Mouse (Mus musculus) 3134 (cell line): ENCODE results near the gene Card14.
"Not testable (repeated sequence)": the region's sequence is repeated elsewhere in the genome, so short reads cannot be mapped to it uniquely, and the experiment has no call there.

ENCODE experiments used
- DNase-seq: peaks from one replicate; pipeline ENCODE4 v3.0.0-alpha.2; 2011; ENCODE audit warnings: low spot score; ENCODE audit not compliant: insufficient read length; ENCODE audit errors: extremely low read depth

Card14 gene

DNA sequence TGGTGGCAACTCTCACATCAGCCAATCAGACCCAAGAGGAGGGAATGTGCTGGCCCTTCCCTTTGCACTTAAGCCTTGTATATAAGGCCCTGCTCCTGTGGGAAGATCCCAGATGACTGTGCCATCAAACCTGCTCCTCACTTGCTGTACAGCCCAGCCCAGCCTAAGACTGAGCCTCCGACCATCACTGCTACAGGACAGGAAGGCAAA is at the start of gene Card14:
TSS of gene Card14 (plus strand) at position 111 of the 210 bp plus-strand sequence.
- DNase-seq = no peak

DNA sequence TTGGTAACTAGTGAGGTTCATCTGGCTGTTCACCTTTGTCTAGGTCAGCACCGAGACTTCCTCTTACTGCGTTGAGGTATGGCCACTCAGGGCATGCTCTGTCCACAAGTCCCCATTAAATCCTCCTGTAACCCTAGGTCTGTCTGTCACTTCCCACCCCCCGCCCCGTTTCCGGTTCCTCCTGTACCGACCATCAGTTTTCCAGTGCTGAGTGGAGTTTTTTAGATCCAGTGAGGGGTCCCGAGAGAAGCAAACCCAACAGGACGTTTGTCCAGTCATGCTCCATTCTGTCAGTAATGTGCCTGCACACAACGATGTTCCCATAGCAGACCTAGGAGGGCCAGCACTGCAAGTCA is 49.4 kb upstream of the Card14 start:
- no peak for DNase-seq

DNA sequence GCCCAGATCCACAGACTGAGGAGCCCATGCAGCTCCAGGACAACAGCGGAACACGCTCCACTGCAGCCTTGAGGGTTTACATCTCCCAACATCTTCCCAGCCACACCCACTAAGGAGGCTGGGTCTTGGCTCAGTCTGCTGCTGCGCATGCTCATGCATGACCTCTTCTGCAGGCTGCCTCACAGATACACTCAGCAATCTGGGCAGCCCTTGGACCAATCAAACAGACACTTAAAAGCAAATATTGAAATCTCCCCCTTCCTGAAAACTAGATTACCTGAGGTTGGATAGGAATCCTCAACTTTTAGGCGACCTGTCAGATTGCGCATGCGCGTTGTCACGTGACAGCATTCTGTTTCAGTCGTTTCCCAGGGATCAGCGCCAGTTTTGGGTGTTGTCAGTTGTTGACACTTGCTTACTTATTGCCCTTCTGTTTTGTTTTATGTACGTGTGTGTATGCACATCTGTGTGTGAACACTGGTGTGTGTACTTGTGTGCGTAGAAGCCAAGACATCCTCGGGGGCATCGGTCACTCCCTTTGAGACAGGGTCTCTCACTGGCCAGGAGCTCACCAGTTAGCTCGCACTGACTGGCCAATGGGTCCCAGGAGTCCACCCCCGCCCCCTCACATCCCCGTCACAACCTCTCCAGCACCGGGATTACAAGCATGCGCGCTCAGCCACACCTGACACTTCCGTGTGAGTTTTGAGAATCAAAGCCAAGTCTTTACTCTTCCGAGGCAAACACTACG is 48.8 kb upstream of the Card14 start:
- DNase-seq = no peak

DNA sequence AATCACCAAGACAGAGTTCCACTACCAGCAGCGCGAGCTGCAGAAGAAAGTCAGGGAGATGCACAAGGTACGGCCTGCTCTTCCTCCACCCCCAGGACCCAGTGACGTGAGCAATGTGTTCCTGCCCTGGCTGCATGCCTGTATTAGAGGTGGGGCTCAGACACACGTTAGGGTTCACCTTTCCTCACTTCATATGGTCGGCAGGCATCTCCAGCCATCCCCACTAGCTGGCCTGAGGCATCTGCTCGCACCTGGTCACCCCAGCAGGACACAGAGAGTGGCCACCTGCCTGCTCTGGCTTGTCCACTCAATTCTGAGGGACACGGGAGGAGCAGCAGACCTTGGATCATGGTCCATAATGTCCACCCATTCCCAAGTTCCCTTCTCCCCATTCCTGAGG is 47.6 kb upstream of the Card14 start:
- DNase-seq = no peak

DNA sequence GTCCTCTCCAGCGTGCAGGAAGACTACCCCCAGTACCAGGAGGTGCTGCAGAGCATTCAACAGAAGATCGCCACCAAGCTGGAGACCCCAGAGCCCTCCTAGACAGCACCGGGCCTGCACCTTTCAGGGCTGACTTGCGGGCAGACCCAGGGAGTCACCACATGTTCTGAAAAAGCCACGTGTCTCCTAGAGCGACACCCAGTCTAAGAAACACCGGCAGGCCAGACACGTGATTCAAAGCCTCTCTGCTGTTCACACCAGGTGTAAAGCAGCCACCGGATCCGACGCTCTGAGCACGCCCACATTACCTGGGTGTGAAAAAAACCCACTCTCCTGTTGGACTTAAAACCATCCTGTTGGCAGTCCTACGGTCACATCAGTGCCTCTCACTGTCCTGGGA is 43.2 kb upstream of the Card14 start:
- DNase-seq = no peak

DNA sequence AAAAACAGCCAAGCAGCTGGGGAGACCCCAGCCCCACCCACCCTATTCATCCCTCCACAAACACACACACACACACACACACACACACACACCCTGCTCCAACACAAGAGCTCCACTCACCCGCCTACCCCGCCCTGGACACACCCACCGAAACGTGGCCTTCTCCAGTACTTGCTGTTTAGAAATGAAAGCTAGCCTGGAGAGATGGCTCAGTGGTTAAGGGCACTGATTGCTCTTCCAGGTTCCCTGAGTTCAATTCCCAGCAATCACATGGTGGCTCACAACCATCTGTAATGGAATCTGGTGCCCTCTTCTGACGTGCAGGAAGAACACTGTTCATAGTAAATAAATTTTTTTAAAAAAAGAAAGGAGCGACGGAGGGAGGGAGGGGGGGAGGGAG is 41.8 kb upstream of the Card14 start:
- no peak for DNase-seq

DNA sequence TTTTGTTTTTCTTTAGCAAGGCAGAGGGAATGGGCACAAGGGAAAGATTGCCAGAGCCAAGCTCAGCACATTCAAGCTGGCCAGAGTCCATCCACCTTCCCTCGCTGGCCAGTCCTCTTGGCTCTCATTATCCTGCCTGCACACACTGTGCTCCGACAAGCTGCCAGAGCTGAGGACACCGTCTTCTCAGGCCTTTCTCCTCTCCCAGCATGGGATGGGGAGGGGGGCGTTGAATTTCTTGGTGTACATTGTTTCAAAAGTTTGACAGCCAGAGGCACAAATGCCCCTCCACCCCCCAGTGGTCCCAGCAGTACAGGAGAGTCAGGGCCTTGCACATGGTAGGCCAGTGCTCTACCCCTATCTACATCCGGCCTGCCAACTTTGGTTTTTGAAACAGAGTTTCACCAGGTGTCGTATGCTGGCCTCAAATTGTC is 40.3 kb upstream of the Card14 start:
- no peak for DNase-seq

DNA sequence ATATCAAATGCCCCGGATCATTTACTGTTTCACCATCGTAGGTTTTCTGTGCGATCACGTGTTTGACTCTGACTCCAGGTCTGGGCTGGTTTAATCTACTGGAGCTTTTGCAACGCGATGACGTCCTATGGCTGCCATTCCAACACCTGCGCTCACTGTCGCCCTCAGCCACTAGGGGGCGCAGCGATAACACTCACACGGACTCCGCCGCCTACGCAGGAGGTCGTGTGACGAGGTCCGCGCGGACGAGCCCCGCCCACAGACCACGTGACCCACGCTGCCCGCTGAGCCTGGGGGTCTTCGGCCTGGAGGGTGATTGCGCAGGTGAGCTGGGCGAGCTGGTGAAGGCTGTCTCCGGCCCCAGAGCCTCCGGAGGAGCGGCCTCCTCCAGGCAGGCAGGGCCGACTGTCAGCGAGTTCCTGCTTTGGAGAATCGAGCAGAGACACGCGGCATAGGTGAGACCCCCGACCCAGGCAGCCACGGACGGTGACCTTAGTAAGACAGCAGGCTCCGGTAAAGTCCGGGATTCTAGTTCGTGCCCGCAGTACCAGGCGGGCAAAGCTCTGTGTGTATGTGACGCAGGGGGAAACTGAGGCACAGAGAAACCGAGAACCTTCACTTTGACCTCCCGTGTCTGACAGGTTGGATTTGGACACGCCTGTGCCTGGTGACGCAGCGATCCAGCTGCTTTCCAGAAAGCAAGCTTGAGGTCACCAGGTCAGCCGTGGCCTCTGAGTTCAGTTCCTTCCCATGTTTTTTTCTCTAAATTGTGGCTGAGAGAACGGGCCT is 39.6 kb upstream of the Card14 start, which contains the start of gene Gaa:
TSS of gene Gaa (plus strand) at position 120 of the 789 bp plus-strand sequence.
- peak; percentile 88 for DNase-seq

DNA sequence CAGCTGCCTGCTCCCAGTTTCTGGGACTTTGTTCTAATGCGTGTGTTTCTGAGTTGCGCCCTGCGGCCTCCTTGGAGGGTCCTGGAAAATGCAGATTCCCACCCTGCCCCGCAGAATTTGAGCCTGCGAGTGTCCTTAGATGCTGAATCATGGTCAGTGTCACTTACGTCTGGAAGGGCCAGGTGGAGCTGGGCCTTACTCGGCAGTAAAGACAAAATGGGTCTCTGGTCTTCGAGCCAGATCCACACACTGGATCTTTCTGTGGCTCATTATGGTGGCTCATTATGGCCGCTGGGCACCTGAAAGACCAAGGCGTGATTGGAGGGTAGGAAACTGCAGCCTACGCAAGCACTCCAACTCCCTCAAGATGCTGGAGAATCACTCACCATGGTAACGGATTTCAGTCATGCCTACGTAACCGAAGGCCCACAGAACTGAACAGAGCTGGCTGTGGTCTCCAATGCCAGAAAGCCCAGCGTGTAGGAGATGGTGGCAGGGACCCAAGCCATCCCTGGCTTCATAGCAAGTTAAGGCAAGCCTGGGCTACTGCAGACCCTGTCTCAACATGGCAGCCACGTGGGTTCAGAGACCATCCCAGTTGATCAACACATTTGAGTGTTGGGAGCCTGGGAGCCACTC is 38.9 kb upstream of the Card14 start:
- DNase-seq = no peak

DNA sequence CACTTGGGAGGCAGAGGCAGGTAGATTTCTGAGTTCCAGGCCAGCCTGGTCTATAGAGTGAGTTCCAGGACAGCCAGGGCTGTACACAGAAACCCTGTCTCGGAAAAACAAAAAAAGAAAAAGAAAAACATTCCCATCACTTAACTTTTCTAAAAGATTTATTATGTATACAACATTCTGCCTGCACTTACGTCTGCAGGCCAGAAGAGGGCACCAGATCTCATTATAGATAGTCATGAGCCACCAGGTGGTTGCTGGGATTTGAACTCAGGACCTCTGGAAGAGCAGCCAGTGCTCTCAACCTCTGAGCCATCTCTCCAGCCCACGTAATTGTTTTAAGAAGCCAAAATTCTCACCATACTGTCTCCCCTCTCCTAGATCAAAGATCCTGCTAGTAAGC is 35.1 kb upstream of the Card14 start:
- not testable (repeated sequence) for DNase-seq

DNA sequence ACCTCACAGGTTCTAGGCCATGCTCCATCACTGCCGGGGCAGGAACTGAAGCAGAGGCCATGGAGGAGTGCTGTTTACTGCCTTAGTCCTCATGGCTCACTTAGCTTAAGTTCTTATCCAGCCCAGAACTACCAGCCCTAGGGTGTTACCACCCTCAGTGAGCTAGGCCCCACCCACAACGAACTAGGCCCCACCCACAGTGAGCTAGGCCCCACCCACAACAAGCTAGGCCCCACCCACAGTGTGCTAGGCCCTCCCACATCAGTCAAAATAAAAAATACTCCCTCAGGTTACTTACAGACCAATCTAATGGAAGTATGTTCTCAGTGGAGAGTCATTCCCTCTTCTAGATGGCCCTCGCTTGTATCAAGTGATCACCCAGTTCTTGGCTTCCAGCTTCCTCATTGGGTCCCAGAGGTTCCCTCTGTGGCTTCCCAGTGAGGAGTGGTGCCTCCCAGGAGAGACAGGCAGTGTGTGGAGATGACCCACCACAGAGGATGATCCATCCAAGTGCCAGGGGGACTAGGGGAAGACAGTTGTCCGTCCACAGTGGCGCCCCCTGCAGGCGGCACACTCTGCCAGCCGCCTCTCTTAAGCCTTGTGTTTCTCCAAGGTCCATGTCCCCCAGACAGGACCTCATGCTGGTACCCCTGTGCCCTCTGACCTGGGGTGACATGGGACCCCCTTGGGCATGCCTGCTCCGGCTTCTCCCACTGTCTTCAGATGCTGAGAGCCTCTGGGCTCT is 34.2 kb upstream of the Card14 start:
- DNase-seq = no peak

DNA sequence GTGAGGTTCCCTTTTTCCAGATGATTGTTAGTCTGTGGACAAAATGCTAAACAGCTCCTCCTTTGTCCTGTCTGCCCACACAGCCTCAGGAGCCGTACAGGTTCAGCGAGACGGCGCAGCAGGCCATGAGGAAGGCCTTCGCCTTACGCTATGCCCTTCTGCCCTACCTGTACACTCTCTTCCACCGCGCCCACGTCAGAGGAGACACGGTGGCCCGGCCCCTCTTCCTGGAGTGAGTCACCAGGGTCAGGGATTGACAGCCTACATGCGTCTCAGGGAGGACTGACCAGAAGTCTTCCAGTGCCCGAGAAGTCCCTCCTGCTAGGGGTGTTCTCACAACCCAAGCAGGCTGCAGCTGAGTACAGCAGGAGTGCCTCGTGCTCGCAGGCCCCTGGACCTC is 26.5 kb upstream of the Card14 start:
- no peak for DNase-seq

DNA sequence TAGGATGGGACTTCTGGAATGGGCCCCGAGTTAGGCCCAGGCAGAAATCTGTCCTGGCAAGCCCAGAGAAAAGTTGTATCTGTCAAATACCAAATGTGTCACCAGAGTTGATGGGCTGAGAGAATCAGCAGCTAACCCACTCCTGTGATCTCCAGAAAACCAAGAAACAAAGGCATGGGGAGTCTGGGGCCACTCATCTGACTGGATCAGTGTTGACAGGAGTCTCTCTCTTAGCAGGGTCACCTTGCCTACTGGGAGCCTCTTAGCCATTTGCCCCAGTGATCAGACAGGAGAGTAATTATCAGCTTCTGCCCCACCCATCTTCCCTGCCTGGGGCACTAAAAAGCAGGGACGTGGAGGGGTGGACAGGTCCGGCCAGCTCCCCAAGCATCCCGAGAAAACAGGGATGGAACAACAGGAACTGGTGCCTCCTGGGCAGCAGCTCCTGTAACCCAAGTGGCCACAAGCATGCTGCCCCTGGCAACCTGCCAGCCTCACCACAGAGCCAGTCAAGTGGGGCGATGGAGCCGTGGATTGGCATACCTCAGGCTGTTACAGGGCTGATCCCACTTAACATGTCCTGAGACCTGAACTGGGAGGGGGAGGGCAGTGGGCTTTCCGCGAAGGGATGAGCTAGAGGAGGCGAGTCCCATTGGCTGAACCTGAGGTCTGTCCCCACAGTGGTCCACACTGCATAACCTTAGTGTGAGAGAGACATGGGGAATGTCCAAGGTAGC is 21.6 kb upstream of the Card14 start:
- DNase-seq = peak; percentile 73

DNA sequence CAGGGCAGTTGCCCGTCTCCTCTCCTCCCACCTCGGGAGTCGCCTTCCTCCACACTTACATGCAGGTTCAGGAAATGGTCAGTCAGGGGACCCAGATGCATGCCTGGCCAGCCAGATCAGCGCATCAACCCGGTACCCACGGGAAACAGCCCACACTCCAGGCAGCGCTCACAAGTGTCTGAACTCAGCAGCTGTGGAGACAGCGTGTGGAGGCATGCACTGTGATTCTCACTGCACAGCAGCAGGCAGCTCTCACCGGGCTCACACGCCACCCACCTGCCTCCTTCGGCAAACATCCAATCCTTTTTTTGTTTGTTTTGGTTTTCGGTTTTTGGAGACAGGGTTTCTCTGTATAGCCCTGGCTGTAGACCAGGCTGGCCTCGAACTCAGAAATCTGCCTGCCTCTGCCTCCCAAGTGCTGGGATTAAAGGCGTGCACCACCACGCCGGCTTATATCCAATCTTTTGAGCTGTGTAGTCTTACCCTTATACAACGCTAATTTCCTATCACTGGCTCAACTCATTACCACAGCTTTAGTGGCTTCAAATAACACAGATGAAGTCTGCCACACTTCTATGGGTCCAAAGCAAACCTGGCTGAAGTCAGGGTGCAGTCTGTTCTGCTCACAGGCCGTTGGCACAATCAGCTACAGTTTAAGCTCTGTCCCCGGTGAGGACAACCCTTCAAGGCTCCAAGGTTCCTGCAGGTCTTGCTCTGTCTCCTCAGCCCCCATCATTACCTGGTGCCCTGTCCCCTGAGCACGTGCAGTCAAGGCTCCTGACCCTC is 20.2 kb upstream of the Card14 start:
- DNase-seq = no peak

DNA sequence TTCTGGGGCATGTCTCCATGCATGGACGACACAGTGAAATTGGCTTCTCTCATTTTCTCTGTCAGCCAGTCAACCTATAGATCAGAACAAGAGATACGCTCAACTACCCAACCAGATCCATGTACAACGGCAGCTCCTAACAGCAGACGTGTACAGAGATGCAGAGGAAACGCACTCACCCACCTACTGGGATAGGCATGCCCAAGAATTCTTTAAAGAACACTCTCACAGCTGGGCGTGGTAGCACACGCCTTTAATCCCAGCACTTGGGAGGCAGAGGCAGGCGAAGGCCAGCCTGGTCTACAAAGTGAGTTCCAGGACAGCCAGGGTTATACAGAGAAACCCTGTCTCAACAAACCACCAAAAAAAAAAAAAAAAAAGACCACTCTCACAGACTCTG is 14.7 kb upstream of the Card14 start:
- DNase-seq = not testable (repeated sequence)

DNA sequence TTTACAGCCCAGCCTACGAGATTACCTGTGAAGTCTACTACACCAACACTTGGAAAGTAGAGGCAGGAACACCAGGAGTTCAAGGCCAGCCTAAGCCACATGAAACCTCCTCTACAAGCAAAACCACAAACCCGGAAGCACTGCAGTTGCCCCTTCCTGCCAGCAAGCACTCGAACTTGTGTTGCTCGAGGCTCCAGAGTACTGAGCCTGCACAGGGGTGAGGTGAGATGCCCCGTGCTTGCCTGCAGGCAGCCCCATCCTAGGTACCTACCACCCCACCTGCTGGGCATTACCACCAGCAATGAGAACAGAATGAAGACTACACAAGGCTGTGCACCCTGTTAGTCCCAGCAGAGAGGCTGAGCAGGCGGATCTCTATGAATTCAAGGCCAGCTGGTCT is 9.6 kb upstream of the Card14 start:
- DNase-seq = no peak

DNA sequence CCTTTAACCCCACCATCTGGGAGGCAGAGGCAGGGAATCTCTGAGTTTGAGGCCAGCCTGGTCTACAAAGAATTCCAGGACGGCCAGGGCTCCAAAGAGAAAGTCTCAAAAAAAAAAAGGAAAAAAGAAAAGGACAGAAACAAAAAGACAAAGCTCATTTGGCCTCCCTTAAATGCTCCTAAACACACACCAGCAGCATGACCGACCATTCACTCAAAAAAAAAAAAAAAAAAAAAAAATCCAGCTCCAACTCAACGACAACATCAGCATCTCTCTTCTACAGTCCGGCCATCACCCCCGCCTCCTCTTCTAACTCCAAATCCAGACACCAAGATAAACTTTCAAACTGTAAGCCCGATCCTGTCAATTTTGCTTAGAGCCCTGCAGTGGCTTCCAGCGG is 8.7 kb upstream of the Card14 start:
- DNase-seq = no peak

DNA sequence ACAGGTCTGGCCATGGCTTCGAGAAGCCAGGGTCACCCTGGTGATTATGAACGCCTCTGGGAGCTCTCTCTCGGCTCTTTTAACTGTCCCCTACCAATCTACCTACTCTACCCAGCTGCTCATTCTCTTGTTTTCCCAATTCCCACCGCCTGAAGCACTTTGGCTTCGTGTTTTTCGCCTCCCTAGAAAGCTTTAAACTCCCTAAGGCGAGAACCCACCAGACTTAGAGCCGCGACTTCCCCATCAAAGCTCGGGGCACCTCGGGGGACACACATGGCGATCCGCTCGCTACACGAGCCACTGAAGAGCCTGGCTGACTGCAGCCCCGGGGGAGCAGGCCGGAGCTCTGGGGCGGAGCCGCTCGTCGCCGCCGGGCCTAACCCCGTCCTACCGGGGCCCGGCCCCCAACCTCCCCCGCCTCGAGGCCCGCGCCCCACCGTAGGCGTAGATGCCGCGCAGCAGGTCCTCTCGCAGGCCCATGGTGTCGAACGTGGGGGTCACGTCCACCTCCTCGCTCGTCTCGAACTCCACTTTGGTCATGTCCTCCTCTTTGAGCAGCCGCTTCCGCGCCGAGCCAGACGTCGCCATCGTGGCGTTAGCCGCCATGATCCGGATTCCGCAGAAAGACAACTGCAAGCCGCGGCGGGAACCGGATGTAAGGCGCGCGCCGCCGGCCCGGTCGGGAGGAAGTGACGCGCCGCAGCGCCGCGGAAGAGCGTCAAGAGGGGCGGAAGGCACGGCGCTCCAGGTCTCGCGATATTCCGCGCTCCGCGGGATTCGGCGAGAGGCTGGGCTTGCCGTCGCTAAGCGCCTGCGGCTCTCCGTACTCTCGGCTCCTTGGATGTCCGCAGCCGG is 8.0 kb upstream of the Card14 start, which contains the start of gene Eif4a3:
TSS of gene Eif4a3 (minus strand) at position 699 of the 855 bp plus-strand sequence.
- peak; percentile 99 for DNase-seq
